Mouse (Mus musculus): Measurements from ENCODE around the gene Lsm6. TPM values are rescaled to one million over a fixed set of nuclear protein-coding genes. Genes with fewer than 3 reads are reported as not detected.

Lsm6 gene
- polyA plus RNA-seq, 1 experiment from 2014 or later, result 286 TPM

- no peaks in the 10 kb centered on the region for H3K27me3 ChIP-seq (ENCODE audit: insufficient read depth, low read length)
- no peak overlapping the region for H3K4me3 ChIP-seq (ENCODE audit: low read depth, low read length)
- H3K4me2 ChIP-seq, result no peak overlapping the region
- ATAC-seq (ENCODE audit: insufficient read depth), result no peak
- WGBS, result 84% methylated on average over 2 of the region's 2 CpGs
- H3K36me3 ChIP-seq (ENCODE audit: insufficient read depth), result peaks cover 62% of the 10 kb centered on the region
- H3K9ac ChIP-seq, result no peak overlapping the region
- DNase-seq, result no peak
- TF ChIP-seq CTCF (IDR thresholded peaks at IDR 0.05; ENCODE audit: low read depth), result no peak
- H3K27ac ChIP-seq (ENCODE audit: low read depth), result no peak overlapping the region
- H3K9me3 ChIP-seq (ENCODE audit: low read depth, low read length), result no peaks in the 10 kb centered on the region
- no peaks in the 10 kb centered on the region for H3K4me1 ChIP-seq (ENCODE audit: insufficient read depth)
These were observed 6.2 kb downstream of the Lsm6 start for GRCm38 (mm10) chr8:78814743-78815142.

GRCm38 (mm10) chr8:78813021-78813420 is 7.9 kb downstream of the Lsm6 start:
- ATAC-seq (ENCODE audit: insufficient read depth) (no peak), DNase-seq (no peak)
- no peak overlapping the region for H3K4me3 ChIP-seq (ENCODE audit: low read depth, low read length)
- TF ChIP-seq CTCF (IDR thresholded peaks at IDR 0.05; ENCODE audit: low read depth), result no peak
- no peaks in the 10 kb centered on the region for H3K27me3 ChIP-seq (ENCODE audit: insufficient read depth, low read length)
- H3K4me1 ChIP-seq (ENCODE audit: insufficient read depth), result no peaks in the 10 kb centered on the region
- H3K27ac ChIP-seq (ENCODE audit: low read depth), result no peak overlapping the region
- H3K9me3 ChIP-seq (ENCODE audit: low read depth, low read length), result no peaks in the 10 kb centered on the region
- H3K4me2 ChIP-seq, result no peak overlapping the region
- peaks cover 67% of the 10 kb centered on the region for H3K36me3 ChIP-seq (ENCODE audit: insufficient read depth)
- WGBS, result 61% methylated on average over 9 of the region's 9 CpGs
- H3K9ac ChIP-seq, result no peak overlapping the region

DNA sequence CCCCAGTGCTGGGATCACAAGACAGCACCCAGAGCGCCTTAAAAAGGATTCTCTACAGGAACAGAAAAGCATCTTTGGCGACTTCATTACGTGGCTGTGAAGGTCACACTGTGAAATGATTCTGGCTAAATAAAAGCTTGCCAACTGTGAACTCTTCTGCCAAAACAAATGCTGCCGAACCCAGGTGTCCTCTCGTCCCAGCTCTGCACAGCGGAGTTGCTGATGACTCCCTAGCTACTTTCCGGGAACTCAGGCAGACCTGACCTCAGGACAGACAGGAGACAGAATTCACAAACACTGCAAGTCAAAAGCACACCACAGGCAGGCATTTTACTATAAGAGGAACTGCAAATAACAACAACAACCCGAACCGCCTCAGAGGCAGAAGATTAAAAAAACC is 8.5 kb downstream of the Lsm6 start:
- Histone ChIP-seq H3K27me3 (ENCODE audit: insufficient read depth, low read length) (no peaks in the 10 kb centered on the region), H3K36me3 (ENCODE audit: insufficient read depth) (peaks cover 71% of the 10 kb centered on the region), H3K4me3 (ENCODE audit: low read depth, low read length) (no peak overlapping the region), H3K4me2 (no peak overlapping the region), H3K27ac (ENCODE audit: low read depth) (no peak overlapping the region), H3K4me1 (ENCODE audit: insufficient read depth) (no peaks in the 10 kb centered on the region), H3K9me3 (ENCODE audit: low read depth, low read length) (no peaks in the 10 kb centered on the region), H3K9ac (no peak overlapping the region)
- WGBS, result 94% methylated on average over 9 of the region's 9 CpGs
- DNase-seq (no peak), ATAC-seq (ENCODE audit: insufficient read depth) (no peak)
- TF ChIP-seq CTCF (IDR thresholded peaks at IDR 0.05; ENCODE audit: low read depth), result no peak

- DNase-seq (no peak), ATAC-seq (ENCODE audit: insufficient read depth) (no peak)
- TF ChIP-seq CTCF (IDR thresholded peaks at IDR 0.05; ENCODE audit: low read depth), result no peak
- Histone ChIP-seq H3K4me2 (no peak overlapping the region), H3K4me1 (ENCODE audit: insufficient read depth) (no peaks in the 10 kb centered on the region), H3K27ac (ENCODE audit: low read depth) (no peak overlapping the region), H3K4me3 (ENCODE audit: low read depth, low read length) (no peak overlapping the region), H3K36me3 (ENCODE audit: insufficient read depth) (peaks cover 78% of the 10 kb centered on the region), H3K9ac (no peak overlapping the region), H3K27me3 (ENCODE audit: insufficient read depth, low read length) (no peaks in the 10 kb centered on the region), H3K9me3 (ENCODE audit: low read depth, low read length) (no peaks in the 10 kb centered on the region)
- 84% methylated on average over 7 of the region's 7 CpGs for WGBS
These were observed 9.2 kb downstream of the Lsm6 start for GRCm38 (mm10) chr8:78811748-78812147.

DNA sequence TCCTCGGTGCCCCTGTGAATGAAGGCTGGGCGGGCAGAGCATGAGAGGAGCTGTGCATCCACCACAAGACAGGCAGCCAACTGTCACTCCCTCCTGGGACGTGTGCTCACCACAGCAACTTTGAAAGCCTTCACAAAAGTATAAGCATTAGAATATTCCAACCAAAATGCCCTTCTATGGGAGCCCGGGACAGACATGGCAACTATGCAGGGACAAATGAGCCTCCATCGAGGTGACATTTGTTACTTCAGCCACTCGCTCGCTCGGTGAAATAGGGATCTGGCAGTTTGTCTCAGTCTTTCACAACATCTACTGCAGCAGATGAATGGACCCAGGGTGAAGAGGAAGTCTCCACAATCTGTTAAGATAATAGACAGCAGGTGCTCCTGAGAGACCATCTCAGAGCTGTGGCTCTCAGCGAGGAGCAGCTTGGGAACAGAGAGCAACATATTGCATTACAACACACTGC is 10.7 kb downstream of the Lsm6 start:
- no peak overlapping the region for H3K4me3 ChIP-seq (ENCODE audit: low read depth, low read length)
- no peak overlapping the region for H3K9ac ChIP-seq
- ATAC-seq (ENCODE audit: insufficient read depth) (no peak), DNase-seq (no peak)
- no peak overlapping the region for H3K4me2 ChIP-seq
- peaks cover 80% of the 10 kb centered on the region for H3K36me3 ChIP-seq (ENCODE audit: insufficient read depth)
- H3K4me1 ChIP-seq (ENCODE audit: insufficient read depth), result no peaks in the 10 kb centered on the region
- WGBS, result 74% methylated on average over 9 of the region's 9 CpGs
- TF ChIP-seq CTCF (IDR thresholded peaks at IDR 0.05; ENCODE audit: low read depth), result no peak
- H3K27me3 ChIP-seq (ENCODE audit: insufficient read depth, low read length), result no peaks in the 10 kb centered on the region
- no peak overlapping the region for H3K27ac ChIP-seq (ENCODE audit: low read depth)
- H3K9me3 ChIP-seq (ENCODE audit: low read depth, low read length), result no peaks in the 10 kb centered on the region

DNA sequence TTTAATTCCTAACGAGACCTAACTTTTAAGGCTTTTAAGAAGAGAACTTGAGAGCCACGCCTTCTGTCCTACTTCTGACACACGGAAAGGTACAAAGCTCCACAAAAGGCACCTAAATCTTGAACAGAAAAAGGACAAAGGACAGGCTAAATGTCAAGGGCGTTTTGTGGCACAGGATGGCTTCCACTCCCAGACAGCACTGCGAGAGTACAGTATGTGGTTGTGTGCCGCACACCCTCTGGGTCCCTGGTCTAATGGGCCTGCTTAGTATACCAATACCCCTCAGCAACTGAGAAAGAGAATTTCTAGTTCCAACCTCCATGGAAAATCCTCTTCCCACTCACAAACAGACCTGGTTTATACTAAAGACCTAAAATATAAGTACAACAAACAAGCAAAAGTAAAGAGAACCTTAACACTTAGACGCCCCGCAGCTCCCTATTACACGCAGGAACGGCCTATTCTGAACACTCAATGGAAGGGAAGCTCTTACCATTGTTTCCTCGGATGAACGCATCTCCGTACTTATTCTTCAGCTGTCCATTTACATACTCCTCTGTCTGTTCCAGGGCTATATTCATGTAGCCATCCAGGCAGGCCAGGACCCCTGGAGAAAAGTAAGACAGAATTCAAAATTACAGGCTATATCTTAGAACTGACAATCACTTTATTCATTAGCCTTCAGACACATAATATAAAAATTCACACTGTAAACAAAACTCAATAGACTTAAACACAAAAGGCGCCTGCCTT is 11.3 kb downstream of the Lsm6 start:
- Histone ChIP-seq H3K4me2 (no peak overlapping the region), H3K27me3 (ENCODE audit: insufficient read depth, low read length) (no peaks in the 10 kb centered on the region), H3K36me3 (ENCODE audit: insufficient read depth) (peaks cover 86% of the 10 kb centered on the region), H3K4me1 (ENCODE audit: insufficient read depth) (no peaks in the 10 kb centered on the region), H3K9ac (no peak overlapping the region), H3K9me3 (ENCODE audit: low read depth, low read length) (no peaks in the 10 kb centered on the region), H3K4me3 (ENCODE audit: low read depth, low read length) (no peak overlapping the region), H3K27ac (ENCODE audit: low read depth) (no peak overlapping the region)
- DNase-seq, result no peak
- 93% methylated on average over 14 of the region's 14 CpGs for WGBS
- TF ChIP-seq CTCF (IDR thresholded peaks at IDR 0.05; ENCODE audit: low read depth), result no peak
- no peak for ATAC-seq (ENCODE audit: insufficient read depth)

DNA sequence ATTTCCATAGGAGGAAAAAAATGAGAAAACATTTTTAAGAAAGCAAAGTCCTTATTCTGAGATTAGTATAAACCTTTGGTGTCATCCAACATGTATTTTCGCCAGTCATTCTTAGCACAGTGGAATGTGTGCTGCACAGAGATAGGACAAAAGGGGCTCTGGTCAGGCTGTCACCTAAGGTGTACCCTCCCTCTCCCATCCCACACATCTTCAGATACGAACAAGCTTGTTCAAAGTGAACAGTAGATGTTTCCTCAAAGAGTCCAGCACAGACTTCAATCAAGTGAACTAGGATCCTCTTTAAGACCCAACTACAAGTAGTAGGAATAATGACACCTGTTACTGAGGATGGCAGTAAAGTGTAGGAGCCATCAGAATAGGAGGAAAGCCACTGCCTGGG is 12.1 kb downstream of the Lsm6 start:
- Histone ChIP-seq H3K4me3 (ENCODE audit: low read depth, low read length) (no peak overlapping the region), H3K36me3 (ENCODE audit: insufficient read depth) (peaks cover 87% of the 10 kb centered on the region), H3K27me3 (ENCODE audit: insufficient read depth, low read length) (no peaks in the 10 kb centered on the region), H3K9ac (no peak overlapping the region), H3K27ac (ENCODE audit: low read depth) (no peak overlapping the region), H3K4me2 (no peak overlapping the region), H3K9me3 (ENCODE audit: low read depth, low read length) (no peaks in the 10 kb centered on the region), H3K4me1 (ENCODE audit: insufficient read depth) (no peaks in the 10 kb centered on the region)
- no peak for TF ChIP-seq CTCF (IDR thresholded peaks at IDR 0.05; ENCODE audit: low read depth)
- 93% methylated on average over 2 of the region's 2 CpGs for WGBS
- ATAC-seq (ENCODE audit: insufficient read depth) (no peak), DNase-seq (no peak)

Measured in lung, embryonic 14.5 days (tissue).